Mouse (Mus musculus) forebrain, postnatal 0 days (tissue): Measurements from ENCODE around the gene Focad. TPM values are rescaled to one million over a fixed set of nuclear protein-coding genes. Genes with fewer than 3 reads are reported as not detected.

Experiments
- ATAC-seq: fragments of 200-750 bp; cut with Nextera tagmentation; 2 replicates; pipeline ENCODE4 v1.8.0; 2017; ENCODE audit warnings: mild to moderate bottlenecking, moderate library complexity
- DNase-seq: peaks from one replicate; pipeline ENCODE4 v3.0.0-alpha.2; 2015
- H3K27ac ChIP-seq: fragments of 300-500 bp; sonication (generic); 2 replicates; pipeline ENCODE4 v1.5.1; 2014; ENCODE audit warnings: low read depth, mild to moderate bottlenecking, antibody characterized with exemption, low read length, moderate library complexity, mixed read lengths
- H3K27me3 ChIP-seq: fragments of 300-500 bp; sonication (generic); 2 replicates; pipeline ENCODE4 v1.6.1; 2014; ENCODE audit warnings: mild to moderate bottlenecking, low read length, mixed read lengths; ENCODE audit not compliant: insufficient read depth
- H3K36me3 ChIP-seq: fragments of 300-500 bp; sonication (generic); 2 replicates; pipeline ENCODE4 v1.6.1; 2014; ENCODE audit warnings: mild to moderate bottlenecking, moderate library complexity; ENCODE audit not compliant: insufficient read depth
- H3K4me1 ChIP-seq: fragments of 300-500 bp; sonication (generic); 2 replicates; pipeline ENCODE4 v1.6.1; 2014; ENCODE audit warnings: antibody characterized with exemption; ENCODE audit not compliant: insufficient read depth
- H3K4me2 ChIP-seq: fragments of 300-500 bp; sonication (generic); 2 replicates; pipeline ENCODE4 v1.6.1; 2014; ENCODE audit warnings: low read depth, mild to moderate bottlenecking, moderate library complexity
- H3K4me3 ChIP-seq: fragments of 300-500 bp; sonication (generic); 2 replicates; pipeline ENCODE4 v1.5.1; 2014; ENCODE audit warnings: low read depth, low read length, mixed read lengths
- H3K9ac ChIP-seq: fragments of 300-500 bp; sonication (generic); 2 replicates; pipeline ENCODE4 v1.6.1; 2014; ENCODE audit warnings: mild to moderate bottlenecking
- H3K9me3 ChIP-seq: fragments of 300-500 bp; sonication (generic); 2 replicates; pipeline ENCODE4 v1.6.1; 2016; ENCODE audit warnings: low read length
- CTCF ChIP-seq: sonication (generic); IDR thresholded peaks from 2 replicates; pipeline ENCODE4 v1.5.1; 2016; ENCODE audit warnings: antibody characterized with exemption, control low read depth, low read depth
- WGBS: fragments of 180-500 bp; shearing (Covaris S2); extraction: QIAGEN DNeasy Blood & Tissue Kit; methylation state at CpG from one replicate; pipeline ENCODE4 v1.1.7; 2014; 5-methylcytosine and 5-hydroxymethylcytosine counted together
- polyA plus RNA-seq: library from polyadenylated mRNA; unstranded; fragments of >200 nt; fragmentation: Nextera tagmentation; extraction: Ambion mirVana; gene quantifications from 2 replicates; pipeline ENCODE4 v1.2.1, GENCODE M21; 2015
- total RNA-seq: library from RNA; depleted of rRNA; stranded (reverse); fragments of >200 nt; gene quantifications from 2 replicates; pipeline ENCODE4 v1.2.3, GENCODE M21; 2014

Focad gene
- total and polyA plus RNA-seq, 2 experiments from 2014 or later, result 8.9 to 37.6 TPM

GRCm38 (mm10) chr4:88208676-88209075 is 114.2 kb downstream of the Focad start:
- DNase-seq (no peak), ATAC-seq (no peak)
- H3K27me3 ChIP-seq, result no peaks in the 10 kb centered on the region
- no peaks in the 10 kb centered on the region for H3K36me3 ChIP-seq
- no peak overlapping the region for H3K4me2 ChIP-seq
- 0 out of 2 replicates have a peak overlapping the region, but pooled peaks have one; percentile 76 for H3K27ac ChIP-seq
- 94% methylated on average over 6 of the region's 6 CpGs for WGBS
- no peaks in the 10 kb centered on the region for H3K9me3 ChIP-seq
- H3K9ac ChIP-seq, result no peak overlapping the region
- peaks cover 15% of the 10 kb centered on the region for H3K4me1 ChIP-seq
- H3K4me3 ChIP-seq, result no peak overlapping the region
- TF ChIP-seq CTCF, result no peak

DNA sequence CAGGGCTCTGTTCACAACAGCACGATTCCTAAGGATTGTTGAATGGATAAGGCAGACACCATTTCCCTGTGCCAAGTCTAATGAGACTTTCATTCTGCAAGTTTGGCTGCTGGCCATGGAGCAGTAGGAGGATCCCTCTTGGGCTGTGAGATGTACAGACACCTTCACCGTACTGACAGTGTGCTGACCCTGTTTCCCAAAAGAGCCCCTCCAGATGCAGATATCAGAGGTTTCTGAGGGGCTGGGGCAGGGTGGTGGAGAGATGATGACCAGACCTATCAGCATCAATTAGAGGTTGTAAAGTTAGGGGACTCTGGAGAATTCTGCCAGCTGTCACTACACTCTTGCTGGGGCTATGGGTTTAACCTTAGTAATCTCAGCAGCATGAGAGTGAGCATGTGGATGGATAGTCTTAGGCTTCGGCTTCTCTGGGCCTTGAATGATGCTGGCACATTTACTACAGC is 115.0 kb downstream of the Focad start:
- no peaks in the 10 kb centered on the region for H3K27me3 ChIP-seq
- no peak overlapping the region for H3K9ac ChIP-seq
- H3K27ac ChIP-seq, result peak overlapping the region; percentile 76
- H3K36me3 ChIP-seq, result no peaks in the 10 kb centered on the region
- H3K9me3 ChIP-seq, result no peaks in the 10 kb centered on the region
- TF ChIP-seq CTCF, result no peak
- no peak overlapping the region for H3K4me3 ChIP-seq
- ATAC-seq (peak; percentile 83), DNase-seq (peak; percentile 77)
- 27% methylated on average over 3 of the region's 3 CpGs for WGBS
- peaks cover 15% of the 10 kb centered on the region for H3K4me1 ChIP-seq
- H3K4me2 ChIP-seq, result no peak overlapping the region

GRCm38 (mm10) chr4:88210602-88211001 is 116.2 kb downstream of the Focad start:
- DNase-seq (no peak), ATAC-seq (no peak)
- Histone ChIP-seq H3K36me3 (no peaks in the 10 kb centered on the region), H3K4me2 (no peak overlapping the region), H3K27ac (peak overlapping the region; percentile 76), H3K4me3 (no peak overlapping the region), H3K9me3 (no peaks in the 10 kb centered on the region), H3K9ac (no peak overlapping the region), H3K27me3 (no peaks in the 10 kb centered on the region), H3K4me1 (peaks cover 15% of the 10 kb centered on the region)
- TF ChIP-seq CTCF, result no peak
- WGBS, result 37% methylated on average over 6 of the region's 6 CpGs

- Histone ChIP-seq H3K4me3 (no peak overlapping the region), H3K4me2 (0 out of 2 replicates have a peak overlapping the region, but pooled peaks have one; percentile 10), H3K27me3 (no peaks in the 10 kb centered on the region), H3K9ac (no peak overlapping the region), H3K9me3 (no peaks in the 10 kb centered on the region), H3K27ac (peak overlapping the region; percentile 76), H3K36me3 (no peaks in the 10 kb centered on the region), H3K4me1 (peaks cover 15% of the 10 kb centered on the region)
- ATAC-seq (peak; percentile 86), DNase-seq (peak; percentile 72)
- no peak for TF ChIP-seq CTCF
- WGBS, result 17% methylated on average over 2 of the region's 2 CpGs
These were observed 116.9 kb downstream of the Focad start for GRCm38 (mm10) chr4:88211200-88211885.

DNA sequence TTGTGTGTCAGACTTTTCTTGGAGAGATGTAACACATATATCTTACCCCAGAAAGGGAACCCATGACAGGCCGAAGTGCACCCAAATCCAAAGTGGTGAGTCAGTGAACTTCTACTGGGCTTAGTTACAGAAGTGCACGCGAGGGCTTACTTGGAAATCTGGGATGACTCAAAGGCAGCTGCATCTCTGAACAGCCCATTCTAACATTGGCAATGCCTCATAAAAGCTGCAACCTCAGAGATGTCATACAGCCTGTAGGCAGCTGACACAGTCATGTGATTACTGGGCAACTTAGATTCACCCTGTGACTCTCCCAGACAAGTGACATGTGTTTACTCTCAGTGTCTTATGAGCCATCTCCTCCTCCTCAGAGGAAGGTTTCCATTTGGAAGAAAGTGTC is 119.5 kb downstream of the Focad start:
- no peak for DNase-seq
- 98% methylated on average over 3 of the region's 3 CpGs for WGBS
- no peak overlapping the region for H3K4me3 ChIP-seq
- no peaks in the 10 kb centered on the region for H3K27me3 ChIP-seq
- no peak for ATAC-seq
- H3K9me3 ChIP-seq, result no peaks in the 10 kb centered on the region
- no peak overlapping the region for H3K9ac ChIP-seq
- H3K4me1 ChIP-seq, result peaks cover 15% of the 10 kb centered on the region
- no peak for TF ChIP-seq CTCF
- no peak overlapping the region for H3K4me2 ChIP-seq
- no peak overlapping the region for H3K27ac ChIP-seq
- H3K36me3 ChIP-seq, result no peaks in the 10 kb centered on the region

DNA sequence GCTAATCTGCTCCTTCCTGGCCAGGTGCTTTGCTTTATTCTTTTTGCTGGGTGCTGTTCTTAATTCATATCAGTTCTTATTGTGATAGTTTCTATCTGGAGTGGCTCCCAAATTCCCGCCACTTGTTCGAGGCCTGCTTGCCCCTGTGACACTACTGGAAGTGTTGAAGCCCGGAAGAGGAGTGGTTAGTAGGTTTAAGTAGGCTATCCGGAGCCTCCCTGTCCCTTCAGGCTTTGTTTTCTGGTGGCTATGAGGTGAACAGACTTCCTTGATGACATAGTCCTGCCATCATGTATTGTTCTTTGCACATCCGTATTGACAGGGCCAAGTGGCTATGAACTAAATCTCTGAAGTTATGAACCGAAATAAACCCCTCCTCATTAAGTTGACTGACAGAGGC is 123.9 kb downstream of the Focad start:
- Histone ChIP-seq H3K4me3 (no peak overlapping the region), H3K4me2 (no peak overlapping the region), H3K9ac (no peak overlapping the region), H3K27ac (no peak overlapping the region), H3K9me3 (no peaks in the 10 kb centered on the region), H3K4me1 (no peaks in the 10 kb centered on the region), H3K27me3 (no peaks in the 10 kb centered on the region), H3K36me3 (no peaks in the 10 kb centered on the region)
- ATAC-seq (no peak), DNase-seq (no peak)
- WGBS, result 74% methylated on average over 6 of the region's 6 CpGs
- no peak for TF ChIP-seq CTCF

DNA sequence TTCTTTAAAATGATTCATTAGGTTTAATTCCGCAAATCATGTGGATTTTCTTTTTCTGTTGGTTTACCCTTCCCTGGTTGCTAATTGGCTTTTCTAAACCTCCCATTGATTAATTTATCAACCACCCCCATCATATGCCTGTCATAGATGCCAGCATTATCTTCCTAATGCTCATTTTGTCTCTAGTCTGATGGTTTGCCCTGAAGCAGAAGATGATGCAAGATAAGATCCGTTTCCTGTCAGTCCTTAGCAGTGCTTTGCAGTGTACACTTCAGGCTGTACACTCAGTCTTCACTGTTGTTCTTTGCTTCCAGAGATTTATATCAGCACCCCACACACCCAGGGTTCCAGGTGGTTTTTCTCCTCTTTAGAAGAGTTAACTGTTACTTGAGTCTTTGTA is 124.4 kb downstream of the Focad start:
- TF ChIP-seq CTCF, result no peak
- Histone ChIP-seq H3K27ac (no peak overlapping the region), H3K4me2 (no peak overlapping the region), H3K27me3 (no peaks in the 10 kb centered on the region), H3K36me3 (no peaks in the 10 kb centered on the region), H3K9me3 (no peaks in the 10 kb centered on the region), H3K4me1 (no peaks in the 10 kb centered on the region), H3K9ac (no peak overlapping the region), H3K4me3 (no peak overlapping the region)
- ATAC-seq (no peak), DNase-seq (no peak)
- WGBS, result 79% methylated on average over 2 of the region's 2 CpGs
